In the genomic region with DNA sequence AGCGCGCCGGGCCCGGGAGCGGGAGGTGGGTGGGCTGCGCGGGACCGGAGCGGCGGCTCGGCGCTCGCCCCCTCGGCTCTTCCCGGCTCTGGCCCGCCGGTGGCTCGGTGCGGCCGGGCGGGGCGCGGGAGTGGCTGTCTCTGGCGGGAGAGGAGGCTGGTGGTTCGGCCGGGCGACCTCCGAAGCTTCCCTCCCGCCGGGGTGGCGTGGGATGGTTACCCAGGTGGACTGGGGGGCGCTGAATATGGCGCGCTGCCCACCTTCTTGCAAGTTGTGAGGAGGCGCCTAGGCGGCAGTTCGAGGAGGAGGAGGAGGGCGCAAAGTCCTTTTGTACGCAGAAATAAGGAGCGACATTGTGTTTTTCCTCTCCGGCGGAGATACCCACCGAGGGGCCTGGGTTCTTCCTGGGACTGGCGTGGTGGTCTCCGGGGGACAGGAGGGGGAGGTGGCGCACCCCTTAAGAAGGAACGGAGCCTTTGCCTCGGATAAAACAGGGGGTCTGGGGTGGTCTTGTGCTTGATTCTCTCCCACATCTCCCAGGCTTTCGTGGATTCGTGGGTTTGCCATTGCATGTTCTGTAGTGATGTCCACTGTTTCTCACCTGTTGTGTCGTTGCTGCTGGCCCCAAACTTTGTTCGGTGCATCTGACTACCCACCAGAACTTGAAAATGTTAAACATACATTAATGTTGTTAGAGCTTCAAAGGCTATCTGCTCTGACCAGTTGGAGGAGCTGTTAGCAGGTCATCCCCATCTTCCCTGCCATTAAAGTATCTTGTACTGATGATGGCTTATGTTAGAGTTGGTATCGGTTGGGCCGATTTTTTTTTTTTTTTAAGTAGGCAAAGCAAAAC, we compare ENCODE assay signal across 8 mouse cellular contexts. TPM values are rescaled to one million over a fixed set of nuclear protein-coding genes. Genes with fewer than 3 reads are reported as not detected.
DNase-seq lines count a peak whose midpoint lies in the region; ATAC-seq lines count a peak whose summit lies in the region.

No protein-coding gene starts in this region.

- peak; percentile 64 for DNase-seq in R1 (ENCODE audit: low read depth, low spot score)
- peak; percentile 85 to 86 for DNase-seq in cerebellum, postnatal 10 days
- peak; percentile 43 to 54 for DNase-seq in frontal cortex, postnatal 14 days (ENCODE audit: low spot score in 2 of 2)
- peak; percentile 49 to 55 for DNase-seq in layer of hippocampus, postnatal 25 days (ENCODE audit: extremely low spot score in 1 of 2, low spot score in 1 of 2)
- DNase-seq in lung, postnatal 4 days = peak; percentile 68 to 75
- peak; percentile 56 for DNase-seq in right cerebral cortex, adult 18-20 months
- peak; percentile 18 to 59 for DNase-seq in urinary bladder, adult 18-20 months (ENCODE audit: low spot score in 2 of 2)

- no peaks in the 10 kb centered on the region for H3K27me3 ChIP-seq in hindbrain, embryonic 12.5 days

- H3K4me1 ChIP-seq in hindbrain, embryonic 12.5 days = peaks cover 23% of the 10 kb centered on the region

- ATAC-seq in hindbrain, embryonic 12.5 days (ENCODE audit: low FRiP score) = no peak; the same call in none of the 2 replicates

- H3K4me3 ChIP-seq in hindbrain, embryonic 12.5 days = peak overlapping the region; percentile 96

- no peaks in the 10 kb centered on the region for H3K9me3 ChIP-seq in hindbrain, embryonic 12.5 days (replicated peaks)

- H3K27ac ChIP-seq in hindbrain, embryonic 12.5 days = peak overlapping the region; percentile 100

- under 1% methylated on average over 46 of the region's 54 CpGs for WGBS in hindbrain, embryonic 12.5 days

- peak overlapping the region; percentile 100 for H3K9ac ChIP-seq in hindbrain, embryonic 12.5 days

- H3K36me3 ChIP-seq in hindbrain, embryonic 12.5 days = no peaks in the 10 kb centered on the region

- H3K4me2 ChIP-seq in hindbrain, embryonic 12.5 days (replicated peaks) = peak overlapping the region; percentile 75

RNA-seq across cellular contexts. Expression of a gene that starts 0.9 kb away (rescaled TPM):
- polyA plus RNA-seq in hindbrain, embryonic 12.5 days (2016; fragmentation: Nextera tagmentation; extraction: Ambion mirVana) = 62.1 and 65.4 TPM in 2 replicates
- total RNA-seq in layer of hippocampus, postnatal 25 days (2021) = 10 to 100 TPM; 19.7 to 23.4 TPM
